Mouse (Mus musculus) layer of hippocampus, postnatal 10 days (tissue): Measurements from ENCODE around the gene Olfr625-ps1. TPM values are rescaled to one million over a fixed set of nuclear protein-coding genes. Genes with fewer than 3 reads are reported as not detected.

Experiments used
- DNase-seq, 2 experiments: peaks; one replicate each; pipeline ENCODE4 v3.0.0; 2021; ENCODE audit warnings: low spot score in 2 of 2
- long read RNA-seq: library from polyadenylated mRNA; stranded (forward); transcript quantifications from one replicate; pipeline ENCODE4 v2.0.0, GENCODE M21; 2023
- total RNA-seq, 2 experiments: library from RNA; stranded (reverse); gene quantifications; 2 replicates each; pipeline ENCODE4 v1.2.3; 2021

Gene Olfr625-ps1
- total RNA-seq, result not detected
- long read RNA-seq, result 0 reads

DNA sequence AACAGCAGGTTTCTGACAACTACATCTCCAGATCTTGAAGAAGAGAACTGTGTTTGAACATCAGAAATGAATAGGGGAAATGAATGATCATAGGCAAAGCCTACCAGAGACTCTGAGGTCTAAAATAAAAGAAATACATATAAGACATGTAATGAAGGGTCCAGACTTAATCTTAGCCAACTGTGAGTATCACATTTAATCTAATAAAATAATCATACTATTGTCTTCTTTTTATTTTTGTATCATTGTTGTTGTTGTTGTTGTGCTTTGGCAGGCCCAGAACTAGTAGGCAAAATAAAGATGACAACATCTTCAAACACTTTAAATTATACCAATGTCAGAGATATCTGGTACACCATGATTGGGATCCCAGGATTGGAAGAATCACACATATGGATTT, at the start of gene Olfr625-ps1:
Olfr625-ps1 (plus strand) TSS at position 301 of the 400 bp plus-strand sequence.
- DNase-seq, result no peak

DNA sequence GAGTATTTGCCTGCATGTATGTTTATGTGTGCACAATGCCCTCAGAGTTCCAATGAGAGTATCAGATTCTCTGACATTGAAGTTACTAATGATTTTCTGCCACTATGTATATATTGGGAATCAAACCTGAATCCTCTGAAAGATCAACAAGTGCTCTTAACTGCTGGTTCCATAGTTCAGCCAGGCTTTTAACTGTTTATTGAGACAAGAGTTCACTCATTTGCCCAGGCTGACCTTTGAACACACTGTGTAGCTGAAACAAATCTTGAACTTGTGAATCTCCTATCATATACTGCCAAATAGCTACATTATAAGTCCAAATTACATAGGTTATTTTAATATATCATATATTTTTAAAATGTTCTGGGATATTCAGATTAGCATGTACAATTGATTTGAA, 45.7 kb upstream of the Olfr625-ps1 start:
- DNase-seq, result no peak

DNA sequence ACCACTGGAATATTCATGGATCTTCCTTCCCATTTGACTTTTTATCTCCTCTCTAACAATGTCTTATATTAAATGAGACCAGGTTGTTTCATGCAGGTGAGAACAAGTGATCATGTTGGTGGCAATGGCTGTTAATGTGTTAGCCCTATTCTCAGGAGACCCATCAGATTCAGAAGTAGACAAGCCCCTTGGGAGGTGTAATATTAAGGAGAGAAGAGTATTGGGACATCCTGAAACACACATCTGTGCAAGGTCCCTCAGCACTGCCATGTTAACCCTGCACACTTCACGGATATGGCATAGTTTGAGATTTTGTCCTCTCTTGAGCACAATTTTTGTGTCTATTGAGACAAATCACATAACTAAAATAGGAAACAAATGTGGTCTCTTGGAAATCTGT, 39.9 kb upstream of the Olfr625-ps1 start, which contains the start of gene Olfr622:
Olfr622 (minus strand) TSS at position 101 of the 400 bp plus-strand sequence.
- no peak for DNase-seq

DNA sequence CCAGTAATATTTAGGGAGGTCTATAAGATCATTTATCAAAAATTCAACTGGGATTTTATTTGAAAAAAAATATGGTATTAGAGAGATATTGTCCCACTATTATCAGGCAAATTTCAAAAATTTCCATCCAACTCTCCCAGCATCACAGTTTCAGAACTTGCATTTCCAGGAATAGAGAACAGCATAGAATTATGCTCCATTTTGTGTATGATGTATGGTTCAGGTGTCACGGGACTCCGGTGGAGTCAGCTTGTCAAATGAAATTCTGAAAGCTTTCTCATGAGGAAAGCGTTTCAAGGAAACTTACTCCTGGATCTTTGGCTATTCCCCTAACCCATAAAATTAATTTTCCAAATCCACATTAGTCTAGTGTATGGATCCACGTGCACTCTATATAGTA, 38.5 kb upstream of the Olfr625-ps1 start:
- DNase-seq, result no peak

DNA sequence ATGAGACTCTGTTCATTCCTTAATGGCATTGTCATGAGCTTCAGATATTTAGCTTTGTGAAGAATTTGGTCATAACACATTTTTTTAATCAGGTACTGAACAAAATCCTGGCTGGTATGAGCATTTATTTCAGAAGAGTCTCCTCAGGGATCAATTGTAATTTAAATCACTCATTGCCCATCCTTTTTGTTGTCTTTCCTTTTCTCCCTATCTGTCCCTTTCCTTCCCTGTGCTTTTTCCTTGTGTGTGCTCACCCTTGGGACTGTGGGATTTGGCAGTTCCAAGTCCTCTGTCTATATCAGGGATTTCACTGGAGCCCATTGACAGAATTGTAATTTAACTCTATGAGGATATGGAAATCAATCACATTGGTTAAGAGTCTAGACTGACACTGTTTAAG, 18.9 kb upstream of the Olfr625-ps1 start, which contains the start of gene Olfr623:
Olfr623 (minus strand) TSS at position 101 of the 400 bp plus-strand sequence.
- DNase-seq, result no peak

DNA sequence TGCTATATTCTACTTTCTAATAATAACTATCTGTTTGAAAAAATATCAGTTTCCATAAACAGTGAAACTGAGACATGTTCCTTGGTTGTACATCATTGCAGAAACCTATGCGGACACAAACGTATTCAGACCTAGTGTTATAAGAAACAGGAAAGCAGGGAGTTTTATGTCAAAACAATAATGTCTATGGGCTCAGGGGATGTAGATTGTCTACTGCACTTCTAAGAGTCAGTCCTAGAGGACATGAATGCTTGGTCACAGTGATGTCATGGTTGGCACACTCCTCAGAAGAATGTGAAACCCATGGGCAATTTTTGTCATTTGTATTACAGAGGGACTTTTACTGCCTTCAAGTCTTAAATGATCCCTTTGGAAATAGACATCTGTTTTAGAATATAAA, 11.4 kb upstream of the Olfr625-ps1 start, which contains the start of gene Olfr624:
Olfr624 (minus strand) TSS at position 101 of the 400 bp plus-strand sequence.
- no peak for DNase-seq

DNA sequence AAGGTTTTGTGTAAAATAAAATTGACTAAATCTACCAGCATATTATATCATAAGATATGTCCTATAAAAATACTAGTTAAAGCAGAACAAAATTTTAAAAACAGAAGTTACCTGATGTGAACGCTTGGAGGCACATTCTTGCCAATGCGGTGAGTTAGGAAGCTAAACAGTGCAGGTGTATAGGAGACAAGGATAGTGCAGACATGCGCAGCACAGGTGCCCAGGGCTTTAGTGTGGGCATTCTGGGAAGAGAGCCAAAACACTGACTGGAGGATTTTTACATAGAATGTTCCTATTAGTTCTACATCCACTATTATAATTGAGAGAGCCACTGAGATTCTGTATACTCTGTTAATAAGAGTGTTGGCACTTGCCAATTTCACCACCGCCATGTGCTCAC, 16.9 kb downstream of the Olfr625-ps1 start:
- DNase-seq, result no peak

DNA sequence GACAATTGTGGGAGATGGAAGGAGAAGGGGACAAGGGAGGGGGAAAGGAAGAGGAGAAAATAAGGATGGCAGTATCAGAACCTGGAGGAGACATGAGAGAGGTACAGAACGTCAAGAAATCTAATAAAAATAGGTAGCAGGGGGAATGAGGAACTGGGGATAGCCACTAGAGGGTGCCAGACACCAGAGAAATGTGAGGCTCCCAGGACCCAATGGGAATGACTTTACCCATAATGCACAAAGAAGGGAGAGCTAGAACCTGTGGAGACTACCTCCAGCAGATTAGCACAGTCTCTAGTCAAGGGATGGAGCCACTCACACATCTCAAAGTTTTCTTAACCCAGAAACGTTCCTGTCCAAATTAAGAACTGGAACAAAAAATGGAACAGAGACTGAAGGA, 29.5 kb downstream of the Olfr625-ps1 start:
- no peak for DNase-seq

DNA sequence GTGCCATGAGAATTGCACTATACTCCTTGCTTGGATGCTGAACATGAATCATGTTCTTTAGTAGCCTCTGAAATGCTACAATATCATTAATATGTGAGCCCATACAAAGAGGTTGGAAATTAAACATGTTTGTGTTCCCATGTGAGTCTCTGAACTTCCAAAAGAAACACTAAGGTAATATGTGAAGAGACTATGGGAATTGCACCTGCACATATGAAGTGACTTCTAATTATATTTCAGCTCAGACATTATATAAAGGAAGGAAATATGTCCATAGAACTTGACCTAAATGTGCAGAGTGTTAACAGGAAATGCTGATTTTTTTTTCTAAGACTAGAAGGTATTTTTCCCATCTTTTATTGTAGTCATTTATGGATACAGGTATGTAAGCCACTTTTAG, 31.9 kb downstream of the Olfr625-ps1 start, which contains the start of gene Olfr243:
Olfr243 (plus strand) TSS at position 301 of the 400 bp plus-strand sequence.
- DNase-seq, result no peak

DNA sequence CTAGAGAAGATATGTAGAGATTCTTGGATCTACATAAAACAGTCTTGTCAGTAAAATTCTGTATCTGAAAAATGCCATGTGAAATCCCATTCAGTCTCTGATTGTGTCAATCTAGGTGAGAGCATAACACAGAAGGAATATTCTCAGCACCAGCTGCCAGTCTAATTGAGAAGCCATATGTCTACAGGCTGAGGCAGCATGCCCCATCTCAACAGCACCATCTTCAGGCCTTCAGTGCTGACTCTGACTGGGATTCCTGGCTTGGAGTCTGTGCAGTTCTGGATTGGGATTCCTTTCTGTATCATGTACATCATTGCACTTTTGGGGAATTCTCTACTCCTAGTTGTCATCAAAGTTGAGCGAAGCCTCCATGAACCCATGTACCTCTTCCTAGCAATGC, 33.9 kb downstream of the Olfr625-ps1 start:
- DNase-seq, result peak in 1 of 2 experiments; percentile 19

DNA sequence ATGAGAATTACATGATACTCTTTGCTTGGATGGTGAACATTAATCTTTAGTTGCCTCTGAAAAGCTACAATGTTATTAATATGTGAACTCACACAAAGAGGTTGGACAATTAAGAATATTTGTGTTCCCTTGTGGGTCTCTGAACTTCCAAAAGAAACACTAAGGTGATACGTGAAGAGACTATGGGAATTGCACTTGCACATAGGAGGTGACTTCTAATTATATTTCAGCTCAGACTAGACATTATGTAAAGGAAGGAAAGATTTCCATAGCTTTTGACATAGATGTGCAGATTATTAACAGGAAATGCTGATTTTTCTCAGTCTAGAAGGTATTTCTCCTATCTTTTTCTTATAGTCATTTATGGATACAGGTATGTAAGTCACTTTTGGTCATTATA, 47.6 kb downstream of the Olfr625-ps1 start, which contains the start of gene Olfr628:
Olfr628 (plus strand) TSS at position 301 of the 400 bp plus-strand sequence.
- no peak for DNase-seq

Other genes starting within 250 kb of the Olfr625-ps1 start
- gene Olfr605, start 237.3 kb upstream of the Olfr625-ps1 start, total RNA-seq, result not detected
- gene Olfr606, start 233.7 kb upstream of the Olfr625-ps1 start, total RNA-seq, result not detected
- gene Olfr607, start 218.6 kb upstream of the Olfr625-ps1 start, total RNA-seq, result not detected
- gene Olfr608, start 212.8 kb upstream of the Olfr625-ps1 start, total RNA-seq, result not detected
- gene Olfr609, start 184.7 kb upstream of the Olfr625-ps1 start, total RNA-seq, result not detected
- not detected for gene Olfr610, start 170.6 kb upstream of the Olfr625-ps1 start, total RNA-seq
- not detected for gene Olfr611, start 161.9 kb upstream of the Olfr625-ps1 start, total RNA-seq
- not detected for gene Olfr612, start 140.0 kb upstream of the Olfr625-ps1 start, total RNA-seq
- not detected for gene Olfr613, start 134.6 kb upstream of the Olfr625-ps1 start, total RNA-seq
- not detected for gene Olfr615, start 126.6 kb upstream of the Olfr625-ps1 start, total RNA-seq
- not detected for gene Olfr616, start 113.6 kb upstream of the Olfr625-ps1 start, total RNA-seq
- not detected for gene Olfr617, start 109.7 kb upstream of the Olfr625-ps1 start, total RNA-seq
- not detected for gene Olfr618, start 92.6 kb upstream of the Olfr625-ps1 start, total RNA-seq
- not detected for gene Olfr619, start 82.1 kb upstream of the Olfr625-ps1 start, total RNA-seq
- gene Olfr620, start 70.2 kb upstream of the Olfr625-ps1 start, total RNA-seq, result not detected
- gene Olfr622, start 40.0 kb upstream of the Olfr625-ps1 start, total RNA-seq, result not detected
- not detected for gene Olfr623, start 19.0 kb upstream of the Olfr625-ps1 start, total RNA-seq
- under 1 TPM in 1 of 2 experiments, not detected in 1; 0.21 TPM for gene Olfr624, start 11.5 kb upstream of the Olfr625-ps1 start, total RNA-seq
- not detected for gene Olfr243, start 32.0 kb downstream of the Olfr625-ps1 start, total RNA-seq
- gene Olfr628, start 47.7 kb downstream of the Olfr625-ps1 start, total RNA-seq, result not detected
- gene Olfr629, start 62.2 kb downstream of the Olfr625-ps1 start, total RNA-seq, result not detected
- not detected for gene Olfr630, start 74.6 kb downstream of the Olfr625-ps1 start, total RNA-seq
- not detected for gene Olfr69, start 88.9 kb downstream of the Olfr625-ps1 start, total RNA-seq
- not detected for gene Olfr68, start 97.0 kb downstream of the Olfr625-ps1 start, total RNA-seq
- gene Olfr67, start 109.1 kb downstream of the Olfr625-ps1 start, total RNA-seq, result not detected
- 10 to 100 TPM; 83.8 to 97.7 TPM for gene Hbb-bt, start 131.3 kb downstream of the Olfr625-ps1 start, total RNA-seq
- gene Hbb-bs, start 145.4 kb downstream of the Olfr625-ps1 start, total RNA-seq, result 100 to 1,000 TPM; 744 to 802 TPM
- gene Hbb-bh2, start 157.8 kb downstream of the Olfr625-ps1 start, total RNA-seq, result not detected
- gene Hbb-bh1, start 160.4 kb downstream of the Olfr625-ps1 start, total RNA-seq, result not detected
- not detected for gene Hbb-y, start 170.5 kb downstream of the Olfr625-ps1 start, total RNA-seq
- gene Olfr66, start 203.5 kb downstream of the Olfr625-ps1 start, total RNA-seq, result not detected
- not detected for gene Olfr64, start 211.8 kb downstream of the Olfr625-ps1 start, total RNA-seq
- not detected for gene Olfr65, start 220.8 kb downstream of the Olfr625-ps1 start, total RNA-seq
- gene Olfr631, start 246.1 kb downstream of the Olfr625-ps1 start, total RNA-seq, result not detected